ENCODE assay signal across 11 mouse cellular contexts in the genomic region with DNA sequence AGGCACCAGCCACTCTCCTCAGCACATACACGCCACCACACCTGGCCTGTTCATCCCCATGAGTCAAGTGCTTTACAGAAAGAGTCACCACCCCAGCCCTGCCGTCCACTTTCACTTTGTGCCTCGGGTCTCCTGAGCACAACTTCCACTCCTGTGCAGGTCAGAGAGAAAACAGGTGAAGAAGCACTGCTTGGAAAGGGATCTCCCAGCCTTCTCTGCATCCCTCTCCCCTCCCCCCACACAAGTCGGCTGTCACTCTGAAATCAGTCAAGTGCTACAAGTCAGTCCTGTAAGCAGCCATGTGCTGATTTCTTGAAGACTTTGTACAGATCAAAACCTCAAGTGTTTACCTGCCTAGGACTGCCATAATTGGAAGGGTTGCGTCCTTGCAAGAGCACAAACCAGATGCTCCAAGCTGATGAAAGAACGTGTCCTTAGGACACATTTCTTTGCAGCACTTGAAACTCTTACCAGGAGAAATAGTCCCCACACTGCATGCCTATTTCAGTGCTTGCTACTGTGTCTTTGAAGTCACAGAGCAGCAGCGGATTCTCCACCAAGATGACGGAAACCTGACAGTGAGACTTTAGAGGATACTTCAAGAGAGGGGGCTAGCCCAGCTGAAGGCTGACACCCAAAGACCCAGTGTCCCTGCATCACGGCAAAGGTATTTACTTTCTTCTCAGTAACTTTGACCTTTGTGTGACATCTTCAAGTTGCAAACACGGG. TPM values are rescaled to one million over a fixed set of nuclear protein-coding genes. Genes with fewer than 3 reads are reported as not detected.
DNase-seq lines count a peak whose midpoint lies in the region; ATAC-seq and TF ChIP-seq lines count a peak whose summit lies in the region.
"Had no signal": no experiment of that assay in that cellular context is flagged by ENCODE, and none has a peak within 500 bp of the region (broad histone marks: within the 10 kb centered on the region; RNA-seq: fewer than 3 reads in every experiment).

No protein-coding gene starts in this region.

- ATAC-seq in neutrophil, adult 5-6 weeks (ENCODE audit: extremely low read depth, insufficient number of reproducible peaks, low FRiP score, poor library complexity, severe bottlenecking) = peak; percentile 7; the same call in 1 of the 2 replicates
- ATAC-seq in erythroblast, adult 5-6 weeks (replicated peaks; ENCODE audit: low FRiP score, poor library complexity, severe bottlenecking) = no peak
- ATAC-seq: midbrain, embryonic 13.5 days had no signal

- 36% methylated on average over 10 of the region's 10 CpGs for WGBS in liver, adult 2 months
- WGBS in cerebellum, adult 2 months = 67% methylated on average over 10 of the region's 10 CpGs

- peak overlapping the region; percentile 43 for H3K27ac ChIP-seq in liver, adult 2 months (replicated peaks; ENCODE audit: insufficient read depth, low read depth, low read length)
- peak overlapping the region; percentile 91 for H3K27ac ChIP-seq in CH12.LX (ENCODE audit: insufficient read depth, low read depth)
- no peak overlapping the region for H3K27ac ChIP-seq in cerebellum, adult 2 months (ENCODE audit: insufficient read depth, low read length)
- H3K27ac ChIP-seq: embryonic facial prominence, embryonic 12.5 days; midbrain, embryonic 13.5 days had no signal

- TF ChIP-seq POLR2A in liver, adult 2 months (IDR thresholded peaks at IDR 0.05; ENCODE audit: extremely low read depth, insufficient read depth, low read length) = no peak
- TF ChIP-seq POLR2A in CH12.LX (IDR thresholded peaks at IDR 0.05; ENCODE audit: low read depth, low read length) = peak; percentile 37; the same call in 1 of the 2 replicates
- TF ChIP-seq POLR2A in cerebellum, adult 2 months (IDR thresholded peaks at IDR 0.05; ENCODE audit: borderline replicate concordance, insufficient read depth, low read length) = no peak

- no peak for TF ChIP-seq RAD21 in CH12.LX (IDR thresholded peaks at IDR 0.05; ENCODE audit: low read depth, low read length)

- no peaks in the 10 kb centered on the region for H3K9me3 ChIP-seq in CH12.LX (replicated peaks; ENCODE audit: low read length)
- H3K9me3 ChIP-seq: embryonic facial prominence, embryonic 12.5 days; midbrain, embryonic 13.5 days had no signal

- H3K4me2 ChIP-seq in CH12.LX (ENCODE audit: insufficient read depth, low read depth, poor library complexity, severe bottlenecking) = peak overlapping the region; percentile 88
- H3K4me2 ChIP-seq: embryonic facial prominence, embryonic 12.5 days; midbrain, embryonic 13.5 days had no signal

- no peak for TF ChIP-seq CTCF in liver, adult 2 months (IDR thresholded peaks at IDR 0.05; ENCODE audit: low read depth, low read length)
- TF ChIP-seq CTCF in CH12.LX (conservative IDR thresholded peaks at IDR 0.05 in 1 of 2, IDR thresholded peaks at IDR 0.05 in 1 of 2; ENCODE audit: low read depth in 2 of 2, low read length in 2 of 2) = no peak
- no peak for TF ChIP-seq CTCF in cerebellum, adult 2 months (IDR thresholded peaks at IDR 0.05; ENCODE audit: borderline replicate concordance, insufficient read depth, low read depth, low read length)

- no peaks in the 10 kb centered on the region for H3K36me3 ChIP-seq in liver, adult 2 months (ENCODE audit: control insufficient read depth, insufficient read depth, low read length)
- peaks cover 3 to 21% of the 10 kb centered on the region in 2 experiments for H3K36me3 ChIP-seq in CH12.LX (replicated peaks in 1 of 2; ENCODE audit: control insufficient read depth in 1 of 2, insufficient read depth in 1 of 2, low read length in 1 of 2)
- H3K36me3 ChIP-seq: embryonic facial prominence, embryonic 12.5 days; midbrain, embryonic 13.5 days had no signal

- peaks cover 32% of the 10 kb centered on the region for H3K4me1 ChIP-seq in liver, adult 2 months (ENCODE audit: control insufficient read depth, insufficient read depth, low read length)
- peaks cover 39 to 88% of the 10 kb centered on the region in 2 experiments for H3K4me1 ChIP-seq in CH12.LX (ENCODE audit: control insufficient read depth in 1 of 2, insufficient read depth in 2 of 2)
- H3K4me1 ChIP-seq in cerebellum, adult 2 months (ENCODE audit: control insufficient read depth, insufficient read depth, low read length) = peaks cover 21% of the 10 kb centered on the region

- in situ Hi-C loops in CH12.LX (cut with MboI; ENCODE audit: low pct_ligation_motif_present, low pct_unique_long_range_greater_than_20kb, low sequenced_read_pairs) = no loop called here

- H3K27me3 ChIP-seq in liver, adult 2 months (ENCODE audit: control insufficient read depth, insufficient read depth, low read length) = no peaks in the 10 kb centered on the region
- H3K27me3 ChIP-seq in CH12.LX (replicated peaks) = no peaks in the 10 kb centered on the region
- no peaks in the 10 kb centered on the region for H3K27me3 ChIP-seq in cerebellum, adult 2 months (ENCODE audit: control insufficient read depth, insufficient read depth, low read length)
- H3K27me3 ChIP-seq: embryonic facial prominence, embryonic 12.5 days; midbrain, embryonic 13.5 days had no signal

- DNase-seq in liver, adult 2 months (ENCODE audit: extremely low read depth, low read depth, low spot score) = no peak
- DNase-seq in liver = no peak
- DNase-seq in CH12.LX (ENCODE audit: extremely low read depth) = no peak
- DNase-seq in induced T-regulatory cell, adult 2 months (ENCODE audit: low read depth) = peak; percentile 81
- no peak for DNase-seq in cerebellum, adult 2 months
- DNase-seq: gastrocnemius, postnatal 10 days; retina, postnatal 1 day had no signal

- 0 out of 2 replicates have a peak, but pooled peaks have one; percentile 6 for TF ChIP-seq EP300 in CH12.LX (IDR thresholded peaks at IDR 0.05; ENCODE audit: low read length)

- H3K4me3 ChIP-seq in liver, adult 2 months (ENCODE audit: insufficient read depth, low read depth, low read length) = no peak overlapping the region
- H3K4me3 ChIP-seq in CH12.LX (replicated peaks in 1 of 3; ENCODE audit: low read depth in 2 of 3, low read length in 2 of 3, poor library complexity in 1 of 3) = peak overlapping the region; percentile 40 to 41 (median 41)
- H3K4me3 ChIP-seq in cerebellum, adult 2 months (replicated peaks; ENCODE audit: insufficient read depth, low read depth, low read length) = no peak overlapping the region
- H3K4me3 ChIP-seq: embryonic facial prominence, embryonic 12.5 days; midbrain, embryonic 13.5 days had no signal

- H3K79me2 ChIP-seq in liver, adult 2 months (ENCODE audit: control insufficient read depth, insufficient read depth, low read length) = peaks cover 14% of the 10 kb centered on the region; the same call in 1 of the 2 replicates
- H3K79me2 ChIP-seq in CH12.LX (replicated peaks; ENCODE audit: control insufficient read depth, extremely low read depth, insufficient read depth, poor library complexity, severe bottlenecking) = peaks cover 40% of the 10 kb centered on the region

- dilution Hi-C loops in CH12.LX (cut with MboI; ENCODE audit: extremely low pct_ligation_motif_present, extremely low pct_unique_long_range_greater_than_20kb, low sequenced_read_pairs) = no loop called here

- no peak overlapping the region for H3K9ac ChIP-seq in liver, adult 2 months (ENCODE audit: low read depth, low read length)
- H3K9ac ChIP-seq in CH12.LX (ENCODE audit: insufficient read depth, low read depth) = peak overlapping the region; percentile 33
- H3K9ac ChIP-seq: embryonic facial prominence, embryonic 12.5 days; midbrain, embryonic 13.5 days had no signal

TF ChIP-seq in CH12.LX, 34 proteins besides CTCF, POLR2A, EP300 and RAD21 (continues in another document):
- TF ChIP-seq TBP (conservative IDR thresholded peaks at IDR 0.05; ENCODE audit: low read depth, low read length) (0 out of 2 replicates have a peak, but pooled peaks have one; percentile 28), SIN3A (IDR thresholded peaks at IDR 0.05; ENCODE audit: low read length) (peak; percentile 6; the same call in 1 of the 2 replicates), ZC3H11A (IDR thresholded peaks at IDR 0.05; ENCODE audit: low read depth, low read length) (no peak), POLR2AphosphoS2 (IDR thresholded peaks at IDR 0.05; ENCODE audit: low read depth, low read length) (no peak), E2F4 (IDR thresholded peaks at IDR 0.05; ENCODE audit: insufficient replicate concordance, low read depth, low read length) (no peak), RCOR1 (conservative IDR thresholded peaks at IDR 0.05; ENCODE audit: low read depth, low read length) (no peak), MXI1 (IDR thresholded peaks at IDR 0.05; ENCODE audit: low read depth, low read length) (peak; percentile 59), MAZ (IDR thresholded peaks at IDR 0.05; ENCODE audit: low read depth, low read length) (no peak), NELFE (IDR thresholded peaks at IDR 0.05; ENCODE audit: low read depth, low read length) (no peak), TCF12 (IDR thresholded peaks at IDR 0.05; ENCODE audit: low read depth, low read length) (peak; percentile 48; the same call in 1 of the 2 replicates), BHLHE40 (IDR thresholded peaks at IDR 0.05; ENCODE audit: low read depth, low read length) (peak; percentile 70), ZMIZ1 (IDR thresholded peaks at IDR 0.05; ENCODE audit: low read depth, low read length) (no peak), NRF1 (IDR thresholded peaks at IDR 0.05; ENCODE audit: low read depth, low read length) (no peak), ETS1 (conservative IDR thresholded peaks at IDR 0.05; ENCODE audit: low read depth, low read length) (0 out of 2 replicates have a peak, but pooled peaks have one; percentile 6), HCFC1 (IDR thresholded peaks at IDR 0.05; ENCODE audit: low read depth, low read length) (no peak), CHD1 (IDR thresholded peaks at IDR 0.05; ENCODE audit: low read depth, low read length) (no peak), IRF4 (IDR thresholded peaks at IDR 0.05; ENCODE audit: low read depth, low read length) (0 out of 2 replicates have a peak, but pooled peaks have one; percentile 36), SMC3 (IDR thresholded peaks at IDR 0.05; ENCODE audit: low read depth, low read length) (no peak), PAX5 (IDR thresholded peaks at IDR 0.05; ENCODE audit: low read length) (no peak), ZKSCAN1 (IDR thresholded peaks at IDR 0.05; ENCODE audit: borderline replicate concordance, low read depth, low read length) (no peak), ZNF384 (IDR thresholded peaks at IDR 0.05; ENCODE audit: low read depth, low read length) (no peak)

RNA-seq across cellular contexts. Expression of a gene that starts 58.2 kb away (rescaled TPM):
- 7.8 and 8.7 TPM in 2 replicates for total RNA-seq in liver, adult 2 months (2014; rRNA removed)
- polyA plus RNA-seq in liver, adult 2 months (2012; rRNA removed) = 7.7 and 8.3 TPM in 2 replicates
- total RNA-seq in CH12.LX (2012; rRNA removed) = 13.1 and 13.6 TPM in 2 replicates
- total RNA-seq in CH12.LX (2014; rRNA removed) = 8.0 and 8.2 TPM in 2 replicates
- polyA plus RNA-seq in CH12.LX (2012; ENCODE audit: insufficient read length, low read depth) = 9.3 and 9.7 TPM in 2 replicates
- 22.9 and 23.2 TPM in 2 replicates for total RNA-seq in neutrophil, adult 5-6 weeks (2017)
- under 0.01 and 2.9 TPM in 2 replicates for total RNA-seq in erythroblast, adult 5-6 weeks (2015; ENCODE audit: low replicate concordance)
- 2.2 and 2.4 TPM in 2 replicates for total RNA-seq in erythroblast, adult 5-6 weeks (2017; ENCODE audit: low replicate concordance)
- polyA plus RNA-seq in cerebellum, adult 2 months (2012; rRNA removed) = 16.9 TPM in 2 replicates

Comparison
In these comparisons a context has a peak if more than half of its experiments do, and no peak if none do; other contexts are left out.
1. H3K4me3 ChIP-seq: peak in CH12.LX (3 of 3); none in liver, adult 2 months (single experiment) and cerebellum, adult 2 months (single experiment).